Mouse (Mus musculus) forebrain, embryonic 14.5 days (tissue): Measurements from ENCODE around the gene Ilvbl. TPM values are rescaled to one million over a fixed set of nuclear protein-coding genes. Genes with fewer than 3 reads are reported as not detected.

ENCODE experiments used
- microRNA-seq: library from miRNA; unstranded; fragments of <30 nt; microRNA quantifications from one replicate; pipeline ENCODE4, GENCODE M21; 2016
- polyA plus RNA-seq: library from polyadenylated mRNA; unstranded; fragments of >200 nt; fragmentation: Nextera tagmentation; extraction: Ambion mirVana; gene quantifications from 2 replicates; pipeline ENCODE4 v1.2.1, GENCODE M21; 2014

Ilvbl gene
- polyA plus RNA-seq, 1 experiment from 2014 or later, result 29.3 TPM

Small RNA genes lying within 50 kb of the gene (microRNA-seq; reads per million reads assigned to microRNA genes)
- not detected for gene Gm27541

Other genes starting within 250 kb of the Ilvbl start
- gene Agpat3, start 221.9 kb upstream of the Ilvbl start, polyA plus RNA-seq, result 46.0 and 63.2 TPM in 2 replicates
- gene Rrp1, start 161.3 kb upstream of the Ilvbl start, polyA plus RNA-seq, result 251 and 315 TPM in 2 replicates
- gene Cstb, start 148.7 kb upstream of the Ilvbl start, polyA plus RNA-seq, result 119 and 142 TPM in 2 replicates
- 8.1 and 9.2 TPM in 2 replicates for gene Pdxk, start 109.4 kb upstream of the Ilvbl start, polyA plus RNA-seq
- gene Olfr1358, start 56.9 kb upstream of the Ilvbl start, polyA plus RNA-seq, result not detected in 2 replicates
- 4.2 and 4.4 TPM in 2 replicates for gene Syde1, start 17.6 kb downstream of the Ilvbl start, polyA plus RNA-seq
- not detected in 2 replicates for gene Olfr1357, start 43.7 kb downstream of the Ilvbl start, polyA plus RNA-seq
- not detected in 2 replicates for gene Casp14, start 143.9 kb downstream of the Ilvbl start, polyA plus RNA-seq
- 0.17 and 0.24 TPM in 2 replicates for gene Ccdc105, start 178.7 kb downstream of the Ilvbl start, polyA plus RNA-seq
- 2.9 and 3.4 TPM in 2 replicates for gene Slc1a6, start 206.2 kb downstream of the Ilvbl start, polyA plus RNA-seq